Mouse (Mus musculus) large intestine, adult 2 months (tissue): ENCODE results near the gene Zfp322a. TPM values are rescaled to one million over a fixed set of nuclear protein-coding genes. Genes with fewer than 3 reads are reported as not detected.
"Not testable (repeated sequence)": the region's sequence is repeated elsewhere in the genome, so short reads cannot be mapped to it uniquely, and the experiment has no call there.

Experiments used
- DNase-seq: peaks from one replicate; pipeline ENCODE4 v3.0.0-alpha.2; 2012; ENCODE audit warnings: low read depth, low spot score
- WGBS: fragments of 180-500 bp; shearing (Covaris S2); methylation state at CpG from one replicate; pipeline ENCODE4 v1.1.7; 2018; 5-methylcytosine and 5-hydroxymethylcytosine counted together
- polyA plus RNA-seq: library from polyadenylated mRNA; depleted of rRNA; stranded (reverse); fragments of >200 nt; gene quantifications from 2 replicates; pipeline ENCODE4 v1.2.3, GENCODE M21; 2012; rRNA removed

Gene Zfp322a
- polyA plus RNA-seq, 1 experiment: 1.1 TPM

DNA sequence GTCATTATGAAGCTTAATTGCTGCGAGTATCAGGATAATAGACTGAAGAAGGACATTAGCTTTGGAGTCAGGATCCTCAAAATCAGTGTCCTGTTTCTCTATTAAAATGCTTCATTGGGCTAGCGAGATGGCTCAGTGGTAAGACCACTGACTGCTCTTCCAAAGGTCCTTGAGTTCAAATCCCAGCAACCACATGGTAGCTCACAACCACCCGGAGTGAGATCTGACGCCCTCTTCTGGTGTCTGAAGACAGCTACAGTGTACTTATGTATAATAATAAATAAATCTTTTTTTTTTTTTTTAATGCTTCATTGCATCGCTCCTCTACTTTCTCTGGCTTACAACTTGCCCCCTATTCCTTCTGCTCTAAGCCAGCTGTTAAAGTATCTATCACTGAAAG is 14.5 kb downstream of the Zfp322a start:
- WGBS: 94% methylated on average over 5 of the region's 5 CpGs
- DNase-seq: not testable (repeated sequence)

DNA sequence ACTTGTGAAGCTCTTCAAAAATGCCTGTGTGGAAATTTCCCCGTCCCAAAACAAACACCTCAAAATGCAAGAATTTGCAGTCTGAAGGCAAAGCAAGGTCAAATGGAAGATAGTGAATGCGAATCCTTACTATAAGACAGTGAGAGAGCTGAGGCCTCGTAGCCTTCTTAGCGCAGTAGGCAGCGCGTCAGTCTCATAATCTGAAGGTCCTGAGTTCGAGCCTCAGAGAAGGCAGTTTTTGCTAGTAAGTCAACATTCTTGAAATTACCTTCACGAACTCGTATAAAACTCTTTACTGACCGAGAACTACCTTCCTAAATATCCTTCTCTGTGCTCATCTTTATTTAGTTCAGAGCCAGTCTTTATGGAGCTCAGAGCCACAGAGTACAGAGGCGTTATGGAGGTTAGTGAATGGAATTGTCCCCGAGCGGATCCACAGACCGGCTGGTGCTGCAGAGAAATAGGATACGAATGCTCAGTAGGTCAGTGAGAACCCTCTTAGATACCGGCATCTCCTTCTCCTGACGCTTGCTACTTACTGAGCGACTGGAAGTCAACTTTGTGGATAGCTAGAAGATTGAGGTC is 51.6 kb downstream of the Zfp322a start:
- WGBS: 20% methylated on average over 18 of the region's 18 CpGs
- no peak for DNase-seq

DNA sequence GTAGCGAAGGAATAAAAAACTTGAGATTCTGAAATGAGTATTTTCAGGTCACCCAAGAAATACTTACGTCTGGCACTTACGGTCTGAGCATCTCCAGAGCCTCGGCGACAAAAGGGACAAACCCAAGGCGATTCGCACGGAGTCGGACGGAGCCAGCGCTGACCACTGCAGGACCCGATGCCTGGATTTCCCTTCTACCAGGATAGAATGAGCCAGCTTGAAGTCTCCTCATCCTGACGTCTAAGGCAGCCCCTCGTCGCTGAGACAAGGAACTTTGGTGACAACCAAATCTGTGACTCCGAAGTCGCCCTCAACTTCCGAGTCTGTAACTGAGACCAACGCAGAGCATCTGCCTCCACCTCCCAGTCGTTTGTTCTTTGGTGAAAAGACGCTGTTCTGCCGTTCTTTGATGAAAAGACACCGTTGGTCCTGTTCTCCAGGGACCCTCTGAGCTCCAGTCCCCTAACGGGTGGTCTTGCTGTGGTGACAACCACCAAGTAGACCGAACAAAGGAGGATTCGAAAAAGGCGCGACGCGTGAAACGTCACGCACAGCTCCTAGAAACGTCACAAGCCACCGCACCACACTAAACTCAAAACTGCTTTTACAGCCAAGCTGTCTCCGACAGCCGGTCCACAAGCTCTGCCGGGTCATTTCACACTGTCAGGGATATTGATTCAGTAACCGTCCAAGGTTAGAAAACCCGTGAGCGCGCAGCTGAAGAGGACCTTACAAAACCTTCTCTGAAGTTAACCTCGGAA is 55.9 kb downstream of the Zfp322a start:
- WGBS: 4% methylated on average over 42 of the region's 42 CpGs
- DNase-seq: no peak

DNA sequence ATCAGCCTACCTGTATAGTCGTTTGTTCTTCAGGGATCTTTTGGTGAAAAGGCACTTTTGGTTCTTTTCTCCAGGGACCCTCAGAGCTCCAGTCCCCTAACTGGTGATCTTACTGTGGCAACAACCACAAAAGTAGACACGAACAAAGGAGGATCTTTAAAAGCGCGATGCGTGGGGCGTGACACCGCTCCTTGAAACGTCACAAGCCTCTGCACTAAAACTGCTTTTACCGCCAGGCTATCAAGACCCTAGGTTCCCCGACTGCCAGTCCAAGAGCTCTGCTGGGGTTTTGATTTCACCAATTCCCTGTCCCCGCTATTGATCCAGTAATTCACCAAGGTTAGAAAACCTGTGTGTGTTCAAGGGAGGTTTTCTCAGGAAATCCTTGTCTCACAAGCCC is 59.0 kb downstream of the Zfp322a start:
- no peak for DNase-seq
- 7% methylated on average over 11 of the region's 11 CpGs for WGBS

DNA sequence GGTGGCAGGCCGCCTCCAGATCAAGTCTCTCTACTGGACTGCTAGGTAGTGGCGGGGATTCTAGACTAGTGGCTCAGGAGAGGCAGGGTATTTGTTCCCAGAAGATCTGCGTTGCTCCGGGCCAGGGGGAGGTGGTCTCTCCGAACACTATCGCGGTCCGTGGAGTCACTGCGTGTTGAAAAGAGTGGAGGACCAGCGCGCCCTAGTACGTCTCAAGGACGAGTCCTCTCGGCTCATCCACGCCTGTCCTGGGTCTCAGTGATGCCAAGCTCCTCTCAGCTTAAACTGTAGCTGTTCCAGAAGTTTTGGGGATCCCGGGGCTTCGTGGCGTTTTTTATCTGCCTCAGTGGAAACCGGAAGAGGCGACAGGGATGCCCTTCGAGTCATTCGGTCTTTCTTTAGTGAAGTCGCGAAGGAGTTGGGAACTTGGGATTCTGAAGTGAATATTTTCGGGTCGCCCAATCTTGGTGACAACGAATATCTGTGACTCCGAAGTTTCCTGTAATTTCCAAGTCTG is 59.5 kb downstream of the Zfp322a start:
- 4% methylated on average over 28 of the region's 28 CpGs for WGBS
- DNase-seq: no peak

DNA sequence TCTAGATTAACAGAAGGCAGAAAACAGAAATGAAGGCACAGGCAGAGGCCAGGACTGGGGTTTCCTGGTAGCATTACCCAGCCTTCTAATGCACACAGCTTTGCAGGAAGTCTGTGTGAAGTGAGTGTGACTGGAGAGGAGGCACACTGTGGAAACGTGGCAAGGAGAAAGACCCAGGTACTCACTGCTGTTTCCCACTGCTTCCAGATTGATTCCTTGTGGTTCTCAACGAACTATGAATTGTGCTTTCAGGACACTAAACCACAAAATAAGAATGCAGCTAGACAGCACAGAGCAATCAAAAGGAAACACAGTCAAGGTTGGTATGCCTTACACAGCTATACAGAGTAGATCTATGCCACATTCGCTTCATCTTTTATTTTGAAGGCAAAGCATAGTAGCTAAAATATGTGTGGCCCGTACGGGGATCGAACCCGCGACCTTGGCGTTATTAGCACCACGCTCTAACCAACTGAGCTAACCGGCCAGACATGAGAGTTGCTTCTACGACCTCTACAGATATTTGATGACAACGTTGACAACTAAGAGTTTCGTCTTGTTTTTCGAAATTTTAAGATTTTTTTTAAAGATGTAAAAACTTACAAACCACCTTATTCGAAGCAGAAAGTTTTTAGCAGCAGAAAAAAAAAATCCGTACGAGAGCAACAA is 60.2 kb downstream of the Zfp322a start:
- not testable (repeated sequence) for DNase-seq
- WGBS: 15% methylated on average over 18 of the region's 18 CpGs

DNA sequence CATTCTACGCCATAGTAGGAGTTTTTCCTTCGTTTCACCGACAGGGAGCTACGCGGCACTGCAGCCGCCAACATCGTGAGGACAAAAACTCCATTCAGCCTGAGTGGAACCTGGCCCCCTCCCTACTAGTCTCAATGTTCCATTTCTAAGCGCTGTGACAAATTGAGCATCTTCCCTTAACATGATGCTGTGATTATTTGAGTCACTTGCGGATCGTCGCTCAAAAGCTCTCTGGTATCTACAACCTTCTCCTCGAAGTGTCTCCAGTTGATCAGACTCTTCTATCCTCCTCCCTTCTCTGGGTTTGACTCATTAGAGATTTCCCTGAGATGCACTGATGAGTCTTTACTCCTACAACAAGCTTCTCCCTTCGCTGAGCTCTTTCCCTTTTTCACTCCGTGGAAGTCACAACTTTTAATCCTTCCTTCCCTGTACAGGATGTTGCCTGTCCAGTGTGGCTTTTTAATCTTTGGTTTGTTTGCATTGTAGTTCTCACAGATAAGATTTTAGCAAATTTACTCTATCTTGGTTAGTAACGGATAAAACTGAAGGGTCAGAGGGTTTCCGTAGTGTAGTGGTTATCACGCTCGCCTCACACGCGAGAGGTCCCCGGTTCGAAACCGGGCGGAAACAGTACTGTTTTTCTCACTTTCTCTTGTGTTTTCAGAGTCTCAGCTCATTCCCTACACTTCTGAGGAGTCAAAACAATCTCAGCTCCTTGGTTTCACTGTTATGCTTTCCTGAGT is 61.8 kb downstream of the Zfp322a start:
- 16% methylated on average over 24 of the region's 24 CpGs for WGBS
- no peak for DNase-seq

DNA sequence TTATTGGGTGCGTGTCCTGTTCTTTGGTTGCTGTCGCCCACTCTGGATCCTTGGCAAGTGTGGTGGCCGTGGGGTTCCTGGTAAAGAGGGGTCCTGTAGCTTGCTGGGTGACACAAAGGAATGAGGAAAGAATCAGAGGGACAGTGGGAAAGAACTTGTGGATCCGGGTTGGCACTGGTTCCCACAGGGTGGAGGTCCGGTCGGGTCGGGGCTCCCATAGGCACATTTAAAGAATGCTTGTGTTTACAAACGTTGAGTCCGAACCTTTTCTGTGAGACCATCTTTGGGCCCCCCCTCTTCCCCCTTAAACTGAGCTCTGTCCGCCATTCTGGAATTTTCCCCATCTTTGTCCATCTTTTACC is 62.3 kb downstream of the Zfp322a start:
- DNase-seq: no peak

More for the DNA sequence above, 62.3 kb downstream of the Zfp322a start:
- 33% methylated on average over 10 of the region's 10 CpGs for WGBS

Other genes starting within 250 kb of the Zfp322a start
- gene Vmn1r218, start 236.1 kb downstream of the Zfp322a start, polyA plus RNA-seq: not detected in 2 replicates
- gene Vmn1r219, start 209.9 kb downstream of the Zfp322a start, polyA plus RNA-seq: not detected in 2 replicates
- not detected in 2 replicates for gene Vmn1r220, start 181.2 kb downstream of the Zfp322a start, polyA plus RNA-seq
- not detected in 2 replicates for gene Vmn1r221, start 155.1 kb downstream of the Zfp322a start, polyA plus RNA-seq
- not detected in 2 replicates for gene Vmn1r222, start 133.3 kb downstream of the Zfp322a start, polyA plus RNA-seq
- not detected in 2 replicates for gene Vmn1r223, start 122.1 kb downstream of the Zfp322a start, polyA plus RNA-seq
- gene Abt1, start 54.7 kb upstream of the Zfp322a start, polyA plus RNA-seq: 2.9 and 3.1 TPM in 2 replicates
- gene Btn1a1, start 96.7 kb upstream of the Zfp322a start, polyA plus RNA-seq: 0.07 and 0.17 TPM in 2 replicates
- gene Btn2a2, start 119.6 kb upstream of the Zfp322a start, polyA plus RNA-seq: 0.09 TPM in 1 of 2 replicates, not detected in the other
- 27.9 and 42.9 TPM in 2 replicates for gene Hist1h4h, start 161.8 kb upstream of the Zfp322a start, polyA plus RNA-seq
- 64.4 and 250 TPM in 2 replicates for gene Hist1h2af, start 164.7 kb upstream of the Zfp322a start, polyA plus RNA-seq
- gene Hist1h3g, start 166.2 kb upstream of the Zfp322a start, polyA plus RNA-seq: 30.9 and 39.2 TPM in 2 replicates
- 5.2 and 6.8 TPM in 2 replicates for gene Hist1h2bh, start 174.2 kb upstream of the Zfp322a start, polyA plus RNA-seq
- gene Hist1h3f, start 174.8 kb upstream of the Zfp322a start, polyA plus RNA-seq: 5.9 and 7.1 TPM in 2 replicates
- gene Hist1h4f, start 182.4 kb upstream of the Zfp322a start, polyA plus RNA-seq: 27.0 and 31.0 TPM in 2 replicates
- gene Hist1h1d, start 184.1 kb upstream of the Zfp322a start, polyA plus RNA-seq: 0.40 and 0.43 TPM in 2 replicates
- gene Hist1h3e, start 193.2 kb upstream of the Zfp322a start, polyA plus RNA-seq: 29.4 and 30.0 TPM in 2 replicates
- 8.9 and 10.5 TPM in 2 replicates for gene Hist1h2ae, start 202.0 kb upstream of the Zfp322a start, polyA plus RNA-seq
- gene Hist1h2bg, start 202.2 kb upstream of the Zfp322a start, polyA plus RNA-seq: 29.0 and 42.0 TPM in 2 replicates
- 9.1 and 18.1 TPM in 2 replicates for gene Hist1h2bf, start 205.0 kb upstream of the Zfp322a start, polyA plus RNA-seq
- 3.6 and 7.5 TPM in 2 replicates for gene Hist1h2ad, start 205.2 kb upstream of the Zfp322a start, polyA plus RNA-seq
- gene Hist1h3d, start 206.6 kb upstream of the Zfp322a start, polyA plus RNA-seq: 9.5 and 13.9 TPM in 2 replicates
- gene Hist1h4d, start 212.4 kb upstream of the Zfp322a start, polyA plus RNA-seq: 13.6 and 13.7 TPM in 2 replicates